Mouse (Mus musculus) adrenal gland, adult (tissue): Measurements from ENCODE around the gene Klra7.
"Not testable (repeated sequence)": the region's sequence is repeated elsewhere in the genome, so short reads cannot be mapped to it uniquely, and the experiment has no call there.

Experiments used
- DNase-seq, 2 experiments: peaks; one replicate each; pipeline ENCODE4 v3.0.0; 2022 to 2023; ENCODE audit warnings: low spot score in 1 of 2; ENCODE audit not compliant: inconsistent age in 2 of 2

The Klra7 gene

GRCm38 (mm10) chr6:130233222-130233621 lies at the start of gene Klra7:
Klra7 (minus strand) TSS chr6:130233322.
- no peak for DNase-seq

- DNase-seq, result not testable (repeated sequence)
These were observed 48.7 kb upstream of the Klra7 start, which contains the start of gene Klra10 for GRCm38 (mm10) chr6:130281828-130282227. Klra10 (minus strand) TSS chr6:130281928.

GRCm38 (mm10) chr6:130255326-130255725 lies 22.2 kb upstream of the Klra7 start:
- DNase-seq, result no peak

- no peak for DNase-seq
These were observed 4.4 kb upstream of the Klra7 start for GRCm38 (mm10) chr6:130237536-130237935.

GRCm38 (mm10) chr6:130236635-130237034 lies 3.5 kb upstream of the Klra7 start:
- no peak for DNase-seq

- DNase-seq, result not testable (repeated sequence)
These were observed 35.7 kb downstream of the Klra7 start for GRCm38 (mm10) chr6:130197453-130197852.

GRCm38 (mm10) chr6:130193012-130193411 lies 40.1 kb downstream of the Klra7 start, which contains the start of gene Klra9:
Klra9 (minus strand) TSS chr6:130193112.
- DNase-seq, result not testable (repeated sequence)
